In genomic region chr1:53791343-53791742, GRCm38 (mm10) we compare ENCODE assay signal across 13 mouse cellular contexts. TPM values are rescaled to one million over a fixed set of nuclear protein-coding genes. Genes with fewer than 3 reads are reported as not detected.
DNase-seq lines count a peak whose midpoint lies in the region; ATAC-seq lines count a peak whose summit lies in the region.
"Had no signal": no experiment of that assay in that cellular context is flagged by ENCODE, and none has a peak within 500 bp of the region (broad histone marks: within the 10 kb centered on the region; RNA-seq: fewer than 3 reads in every experiment).

No protein-coding gene starts in this region.

- no peak overlapping the region for H3K4me3 ChIP-seq in limb, embryonic 10.5 days

- H3K36me3 ChIP-seq in limb, embryonic 10.5 days = no peaks in the 10 kb centered on the region

- no peaks in the 10 kb centered on the region for H3K27me3 ChIP-seq in limb, embryonic 10.5 days (ENCODE audit: low read depth, poor library complexity, severe bottlenecking)

- DNase-seq in CD4-positive, CD25-positive, alpha-beta regulatory T cell, adult 2 months (ENCODE audit: low read depth, low spot score) = peak; percentile 79
- DNase-seq in spleen, postnatal 36 days (ENCODE audit: low spot score in 2 of 2) = peak; percentile 93 to 94
- DNase-seq in adrenal gland, adult 18-20 months (ENCODE audit: low spot score in 2 of 2) = no peak
- DNase-seq in cerebellum, postnatal 14 days = no peak
- DNase-seq in limb, embryonic 10.5 days (ENCODE audit: low spot score) = no peak
- no peak for DNase-seq in right cerebral cortex, postnatal 10 days (ENCODE audit: low spot score in 2 of 2)
- DNase-seq: adrenal gland, postnatal 36 days; cerebellum, adult 2 months; heart, postnatal 14 days; kidney, adult 2 months had no signal

- no peaks in the 10 kb centered on the region for H3K4me1 ChIP-seq in limb, embryonic 10.5 days

- no peaks in the 10 kb centered on the region for H3K9me3 ChIP-seq in limb, embryonic 10.5 days (replicated peaks)

- H3K27ac ChIP-seq in limb, embryonic 10.5 days = no peak overlapping the region
- H3K27ac ChIP-seq: liver, embryonic 14.5 days had no signal

- ATAC-seq in activated CD4-positive, CD25-positive, alpha-beta regulatory T cell, adult 4 months = peak; percentile 91
- peak; percentile 90 for ATAC-seq in megakaryocyte, adult 5-6 weeks (ENCODE audit: poor library complexity, severe bottlenecking)

- 95% methylated on average over 2 of the region's 2 CpGs for WGBS in limb, embryonic 10.5 days

RNA-seq across cellular contexts. Expression of gene Stk17b, which starts 6.3 kb away (rescaled TPM):
- 100 to 1,000 TPM; 437 to 475 TPM for polyA plus RNA-seq in activated CD4-positive, CD25-positive, alpha-beta regulatory T cell, adult 4 months (2017; shearing (Covaris generic))
- 160 and 166 TPM in 2 replicates for total RNA-seq in megakaryocyte, adult 5-6 weeks (2015)
- total RNA-seq in megakaryocyte, adult 5-6 weeks (2017) = 131 and 147 TPM in 2 replicates
- total RNA-seq in adrenal gland, adult 18-20 months (2021) = 10 to 100 TPM; 13.3 to 17.6 TPM
- polyA plus RNA-seq in limb, embryonic 10.5 days (2016; fragmentation: Nextera tagmentation; extraction: Ambion mirVana) = 6.0 and 7.8 TPM in 2 replicates

Comparison
In these comparisons a context has a peak if more than half of its experiments do, and no peak if none do; other contexts are left out.
1. DNase-seq: peak in CD4-positive, CD25-positive, alpha-beta regulatory T cell, adult 2 months (single experiment) and spleen, postnatal 36 days (2 of 2); none in adrenal gland, adult 18-20 months (0 of 2), cerebellum, postnatal 14 days (0 of 2), limb, embryonic 10.5 days (single experiment) and right cerebral cortex, postnatal 10 days (0 of 2).
2. RNA of gene Stk17b, which starts 6.3 kb away (total RNA-seq): 131 to 166 TPM in megakaryocyte, adult 5-6 weeks; 13.3 to 17.6 TPM in adrenal gland, adult 18-20 months; every median in the first group is over 4 times any median in the second.